Mouse (Mus musculus) gastrocnemius, postnatal 14 days (tissue): ENCODE data around the gene Galnt10. TPM values are rescaled to one million over a fixed set of nuclear protein-coding genes. Genes with fewer than 3 reads are reported as not detected.
A peak's percentile ranks its signal among the peaks of the same experiment; 100 is the strongest.

Source experiments
- DNase-seq: peaks from one replicate; pipeline ENCODE4 v3.0.0; 2021; ENCODE audit warnings: mixed read lengths
- intact Hi-C: fragments of 180-260 bp; cut with DNase I; formaldehyde crosslinking; loops from one replicate; pipeline ENCODE4 v1.15.1; 2025; ENCODE audit warnings: low total_unique reads
- total RNA-seq, 2 experiments: library from RNA; stranded (reverse); gene quantifications; 2 replicates each; pipeline ENCODE4 v1.2.3; 2021

Gene Galnt10
- total RNA-seq, 2 experiments from 2014 or later = 11.3 to 12.4 TPM

GRCm38 (mm10) chr11:57633006-57633405 lies 12.2 kb upstream of the Galnt10 start:
- peak; percentile 1 for DNase-seq
- intact Hi-C loops = no loop called here

- DNase-seq = peak; percentile 18
- intact Hi-C loops = no loop called here
These were observed 11.2 kb upstream of the Galnt10 start for GRCm38 (mm10) chr11:57633975-57634585.

GRCm38 (mm10) chr11:57635148-57635547 lies 10.1 kb upstream of the Galnt10 start:
- peak; percentile 3 for DNase-seq
- intact Hi-C loops = no loop called here

- intact Hi-C loops = no loop called here
- DNase-seq = peak; percentile 1
These were observed 1.6 kb upstream of the Galnt10 start for GRCm38 (mm10) chr11:57643691-57644090.

- peak; percentile 52 for DNase-seq
- intact Hi-C loops = no loop called here
These were observed 811 bp upstream of the Galnt10 start for GRCm38 (mm10) chr11:57644245-57645017.

GRCm38 (mm10) chr11:57645847-57646246 lies 605 bp downstream of the Galnt10 start:
- no peak for DNase-seq
- intact Hi-C loops = no loop called here

- intact Hi-C loops = no loop called here
- DNase-seq = no peak
These were observed 1.2 kb downstream of the Galnt10 start for GRCm38 (mm10) chr11:57646416-57646815.

GRCm38 (mm10) chr11:57646940-57647339 lies 1.7 kb downstream of the Galnt10 start:
- DNase-seq = no peak
- intact Hi-C loops = no loop called here

GRCm38 (mm10) chr11:57647446-57647845 lies 2.2 kb downstream of the Galnt10 start:
- intact Hi-C loops = no loop called here
- no peak for DNase-seq

GRCm38 (mm10) chr11:57648196-57648800 lies 3.1 kb downstream of the Galnt10 start:
- intact Hi-C loops = no loop called here

GRCm38 (mm10) chr11:57649269-57649668 lies 4.0 kb downstream of the Galnt10 start:
- intact Hi-C loops = no loop called here
- no peak for DNase-seq

More at GRCm38 (mm10) chr11:57648196-57648800, 3.1 kb downstream of the Galnt10 start:
- DNase-seq = no peak

- intact Hi-C loops = no loop called here
- no peak for DNase-seq
These were observed 4.4 kb downstream of the Galnt10 start for GRCm38 (mm10) chr11:57649671-57650070.

GRCm38 (mm10) chr11:57650867-57651266 lies 5.6 kb downstream of the Galnt10 start:
- intact Hi-C loops = no loop called here
- no peak for DNase-seq

- intact Hi-C loops = no loop called here
- DNase-seq = no peak
These were observed 6.1 kb downstream of the Galnt10 start for GRCm38 (mm10) chr11:57651281-57651810.

- intact Hi-C loops = no loop called here
- no peak for DNase-seq
These were observed 7.1 kb downstream of the Galnt10 start for GRCm38 (mm10) chr11:57652206-57652922.

- DNase-seq = no peak
- intact Hi-C loops = no loop called here
These were observed 7.8 kb downstream of the Galnt10 start for GRCm38 (mm10) chr11:57652923-57653660.

GRCm38 (mm10) chr11:57653796-57654195 lies 8.6 kb downstream of the Galnt10 start:
- intact Hi-C loops = no loop called here
- no peak for DNase-seq

- no peak for DNase-seq
These were observed 9.1 kb downstream of the Galnt10 start for GRCm38 (mm10) chr11:57654386-57654785.

GRCm38 (mm10) chr11:57654977-57655397 lies 9.7 kb downstream of the Galnt10 start:
- no peak for DNase-seq
- intact Hi-C loops = no loop called here

More at GRCm38 (mm10) chr11:57654386-57654785, 9.1 kb downstream of the Galnt10 start:
- intact Hi-C loops = no loop called here
